Mouse (Mus musculus) stomach, embryonic 14.5 days (tissue): ENCODE results near the gene Strip1. TPM values are rescaled to one million over a fixed set of nuclear protein-coding genes. Genes with fewer than 3 reads are reported as not detected.
A peak's percentile ranks its signal among the peaks of the same experiment; 100 is the strongest.

Experiments used
- ATAC-seq: fragments of 200-750 bp; cut with Nextera tagmentation; 2 replicates; pipeline ENCODE4 v1.8.0; 2017; ENCODE audit warnings: low read depth, moderate TSS enrichment; ENCODE audit not compliant: insufficient number of reproducible peaks, insufficient read depth, low FRiP score
- H3K27ac ChIP-seq: fragments of 300-500 bp; sonication (generic); 2 replicates; pipeline ENCODE4 v1.5.1; 2014; ENCODE audit warnings: mild to moderate bottlenecking, low read length, moderate library complexity, mixed read lengths
- H3K27me3 ChIP-seq: fragments of 300-500 bp; sonication (generic); 2 replicates; pipeline ENCODE4 v1.6.1; 2014; ENCODE audit warnings: low read length, control low read depth, mixed read lengths; ENCODE audit not compliant: control insufficient read depth, insufficient read depth
- H3K36me3 ChIP-seq: fragments of 300-500 bp; sonication (generic); 2 replicates; pipeline ENCODE4 v1.6.1; 2014; ENCODE audit warnings: mild to moderate bottlenecking, control low read depth, low read length, moderate library complexity, mixed read lengths; ENCODE audit not compliant: control insufficient read depth, insufficient read depth
- H3K4me1 ChIP-seq: fragments of 300-500 bp; sonication (generic); 2 replicates; pipeline ENCODE4 v1.6.1; 2014; ENCODE audit warnings: low read length, control low read depth, mixed read lengths; ENCODE audit not compliant: control insufficient read depth, insufficient read depth
- H3K4me2 ChIP-seq: fragments of 300-500 bp; sonication (generic); replicated peaks from 2 replicates; pipeline ENCODE4 v1.6.1; 2014; ENCODE audit warnings: low read depth, low read length, control low read depth
- H3K4me3 ChIP-seq: fragments of 300-500 bp; sonication (generic); 2 replicates; pipeline ENCODE4 v1.5.1; 2014; ENCODE audit warnings: low read depth, low read length, control low read depth
- H3K9ac ChIP-seq: fragments of 300-500 bp; sonication (generic); replicated peaks from 2 replicates; pipeline ENCODE4 v1.6.1; 2014; ENCODE audit warnings: low read depth, mild to moderate bottlenecking, control low read depth, low read length, moderate library complexity, mixed read lengths
- H3K9me3 ChIP-seq: fragments of 300-500 bp; sonication (generic); 2 replicates; pipeline ENCODE4 v1.6.1; 2016; ENCODE audit warnings: low read depth, low read length, control low read depth; ENCODE audit not compliant: control insufficient read depth
- WGBS: fragments of 180-500 bp; shearing (Covaris S2); extraction: QIAGEN DNeasy Blood & Tissue Kit; methylation state at CpG from one replicate; pipeline ENCODE4 v1.1.7; 2014; 5-methylcytosine and 5-hydroxymethylcytosine counted together
- polyA plus RNA-seq: library from polyadenylated mRNA; unstranded; fragments of >200 nt; fragmentation: Nextera tagmentation; extraction: Ambion mirVana; gene quantifications from 2 replicates; pipeline ENCODE4 v1.2.1, GENCODE M21; 2014

The Strip1 gene
- polyA plus RNA-seq, 1 experiment from 2014 or later: 50.2 TPM

DNA sequence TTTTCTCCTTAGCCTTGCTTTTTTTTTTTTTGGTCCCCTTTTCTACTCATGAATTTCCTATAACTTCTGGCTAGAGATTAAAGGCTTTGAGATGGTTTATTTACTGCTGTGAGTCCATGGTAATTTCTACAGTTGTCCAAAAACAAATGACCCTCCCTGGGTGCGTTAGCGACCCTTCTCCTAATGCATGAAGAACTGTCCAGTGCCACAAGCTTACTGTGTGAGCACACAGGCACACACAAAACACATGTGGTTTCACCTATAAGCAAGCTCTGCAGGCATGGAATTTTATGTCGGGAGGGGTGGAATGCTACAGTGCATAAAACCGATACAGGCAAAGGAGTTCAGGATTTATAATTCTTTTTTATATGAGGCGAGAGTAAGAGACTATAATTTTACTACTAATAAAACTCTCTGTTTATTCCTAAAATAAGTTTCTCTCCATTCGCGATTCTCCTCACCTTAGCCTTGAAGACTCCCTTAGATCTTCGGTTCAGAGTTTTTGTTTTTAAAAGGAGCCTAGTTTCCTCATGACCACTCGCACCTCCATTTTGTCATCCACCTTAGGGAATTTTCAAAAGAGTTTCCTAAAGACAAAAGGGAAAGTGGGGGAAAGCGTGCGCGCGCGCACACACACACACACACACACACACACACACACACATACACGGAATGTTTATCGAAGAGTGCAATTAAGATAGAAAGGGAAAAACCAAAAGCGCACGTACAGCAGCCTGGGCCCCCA lies 49.2 kb downstream of the Strip1 start:
- no peak overlapping the region for H3K9ac ChIP-seq
- H3K4me1 ChIP-seq: 0 out of 2 replicates have a peak, but pooled peaks cover 6% of the 10 kb centered on the region
- H3K36me3 ChIP-seq: no peaks in the 10 kb centered on the region
- H3K4me3 ChIP-seq: peak overlapping the region; percentile 25; the same call in 1 of the 2 replicates
- peaks cover 63% of the 10 kb centered on the region for H3K27me3 ChIP-seq
- no peak for ATAC-seq
- peak overlapping the region; percentile 42 for H3K4me2 ChIP-seq
- no peaks in the 10 kb centered on the region for H3K9me3 ChIP-seq
- no peak overlapping the region for H3K27ac ChIP-seq
- WGBS: 2% methylated on average over 18 of the region's 18 CpGs

DNA sequence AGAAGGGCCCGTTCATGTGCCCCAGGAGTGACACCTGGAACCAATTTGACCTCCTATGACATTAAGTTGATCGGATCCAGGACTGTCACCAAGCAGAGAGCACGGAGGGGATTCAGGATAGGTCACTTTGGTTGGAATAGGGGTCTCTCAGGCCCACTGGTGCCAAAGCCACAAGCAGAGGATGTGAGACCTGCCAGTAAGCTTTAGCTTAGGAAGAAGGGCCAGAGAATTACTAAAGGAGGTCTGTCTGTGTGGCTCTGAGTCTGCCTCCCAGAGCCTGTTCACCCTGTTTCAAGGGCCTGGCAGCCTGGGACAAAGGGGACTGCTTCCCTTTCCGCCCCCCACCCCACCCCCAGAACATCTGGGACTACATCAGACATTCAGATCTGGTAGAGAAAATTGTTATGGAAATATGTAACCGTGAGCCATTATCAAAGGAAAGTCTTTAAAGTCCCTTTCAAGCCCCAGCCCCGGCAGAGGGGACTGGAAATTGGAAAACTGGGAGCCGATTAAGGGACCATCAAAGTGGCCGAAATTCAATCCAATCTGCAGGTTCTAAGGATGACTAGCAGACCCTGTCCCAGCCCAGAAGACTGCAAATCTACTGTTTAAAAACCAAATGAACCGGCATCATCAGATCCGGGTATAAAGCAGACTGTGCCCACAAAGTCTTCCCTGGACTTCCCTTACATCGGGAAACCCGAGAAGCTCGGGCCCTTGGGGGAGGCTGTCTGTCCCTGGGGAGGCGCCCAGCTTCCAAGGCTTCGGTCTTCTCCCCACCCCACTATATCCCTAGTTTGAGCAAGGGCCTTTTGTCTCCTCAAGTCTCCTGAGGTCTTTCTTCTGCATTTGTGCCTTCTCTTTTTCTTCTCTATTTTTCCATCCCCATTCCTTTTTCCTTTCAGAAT lies 50.1 kb downstream of the Strip1 start:
- Histone ChIP-seq H3K27me3 (peaks cover 53% of the 10 kb centered on the region), H3K4me3 (no peak overlapping the region), H3K9me3 (no peaks in the 10 kb centered on the region), H3K9ac (no peak overlapping the region), H3K36me3 (no peaks in the 10 kb centered on the region), H3K27ac (no peak overlapping the region), H3K4me2 (no peak overlapping the region), H3K4me1 (0 out of 2 replicates have a peak, but pooled peaks cover 6% of the 10 kb centered on the region)
- no peak for ATAC-seq
- WGBS: 7% methylated on average over 15 of the region's 15 CpGs

DNA sequence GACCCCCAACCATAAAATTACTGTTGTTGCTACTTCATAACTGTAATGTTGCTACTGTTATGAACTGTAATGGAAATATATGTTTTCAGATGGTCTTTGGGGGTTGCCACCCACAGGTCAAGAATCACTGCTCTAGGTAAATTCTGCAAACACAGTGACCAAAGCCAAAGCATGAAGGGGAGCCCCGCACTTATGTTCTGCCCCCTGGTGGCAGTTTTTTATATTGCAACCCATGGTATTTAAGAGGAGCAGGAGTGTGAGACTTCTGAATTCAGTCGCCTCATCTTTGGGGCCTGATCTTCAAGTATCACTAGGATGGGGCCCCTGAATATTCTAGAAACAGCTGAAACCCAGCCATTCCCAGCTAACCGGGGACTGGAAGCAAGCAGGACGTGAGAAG lies 52.0 kb downstream of the Strip1 start:
- Histone ChIP-seq H3K4me1 (0 out of 2 replicates have a peak, but pooled peaks cover 6% of the 10 kb centered on the region), H3K36me3 (no peaks in the 10 kb centered on the region), H3K9ac (no peak overlapping the region), H3K4me3 (no peak overlapping the region), H3K27ac (no peak overlapping the region), H3K27me3 (peaks cover 35% of the 10 kb centered on the region), H3K4me2 (no peak overlapping the region), H3K9me3 (no peaks in the 10 kb centered on the region)
- no peak for ATAC-seq
- WGBS: 5% methylated on average over 4 of the region's 4 CpGs

DNA sequence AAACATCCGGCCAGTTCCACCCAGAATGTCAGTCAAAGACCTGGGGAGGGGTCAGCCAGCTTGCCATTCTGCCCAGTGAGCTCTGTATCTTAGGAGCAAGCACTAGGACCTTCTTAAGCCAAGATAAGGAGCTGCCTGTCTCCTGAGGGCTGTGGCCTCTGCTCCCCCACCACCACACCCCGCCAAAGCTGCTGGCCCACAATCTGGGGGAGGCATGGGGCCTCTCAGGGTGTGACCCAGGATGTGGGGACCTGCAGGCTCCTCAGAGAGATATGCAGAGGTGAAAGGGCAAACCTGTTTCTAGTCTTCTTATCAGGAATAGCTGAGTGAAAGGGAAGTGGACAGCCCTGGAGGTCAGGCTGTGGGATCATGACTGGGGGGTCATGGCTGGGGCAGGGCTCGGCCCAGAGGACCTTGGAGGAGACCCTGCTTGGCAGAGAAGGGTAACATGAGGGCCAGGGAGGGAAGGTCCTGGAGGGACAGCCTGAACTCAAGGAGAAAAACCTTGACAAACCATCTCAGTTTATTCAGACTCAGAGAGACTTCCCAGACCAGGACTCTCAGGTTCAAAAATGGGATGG lies 53.6 kb downstream of the Strip1 start:
- Histone ChIP-seq H3K36me3 (no peaks in the 10 kb centered on the region), H3K27me3 (peaks cover 21% of the 10 kb centered on the region; the same call in 1 of the 2 replicates), H3K9me3 (no peaks in the 10 kb centered on the region), H3K27ac (no peak overlapping the region), H3K4me1 (0 out of 2 replicates have a peak, but pooled peaks cover 2% of the 10 kb centered on the region), H3K4me3 (no peak overlapping the region), H3K9ac (no peak overlapping the region), H3K4me2 (no peak overlapping the region)
- WGBS: 19% methylated on average over 3 of the region's 3 CpGs
- 0 out of 2 replicates have a peak, but pooled peaks have one; percentile 28 for ATAC-seq

DNA sequence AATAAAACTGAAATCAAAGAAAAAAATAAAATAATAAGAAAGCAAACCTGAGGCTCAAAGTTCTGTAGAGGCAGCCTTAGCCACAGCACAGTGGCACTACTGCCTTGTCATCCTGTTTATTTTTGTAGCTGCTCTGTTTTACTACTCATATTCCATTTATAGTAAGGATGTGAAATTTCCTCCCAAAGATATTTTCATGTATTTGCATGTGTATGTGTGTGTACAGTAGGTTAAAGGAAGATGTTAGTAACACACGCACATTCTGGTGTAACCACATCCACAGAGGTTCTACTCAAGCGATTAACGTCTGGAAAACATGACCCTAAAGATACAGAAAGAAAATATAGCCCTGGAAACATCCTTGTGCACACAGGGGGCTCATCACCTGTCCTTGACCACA lies 54.7 kb downstream of the Strip1 start:
- Histone ChIP-seq H3K4me2 (no peak overlapping the region), H3K9me3 (no peaks in the 10 kb centered on the region), H3K9ac (no peak overlapping the region), H3K27ac (no peak overlapping the region), H3K4me1 (no peaks in the 10 kb centered on the region), H3K27me3 (peaks cover 17% of the 10 kb centered on the region; the same call in 1 of the 2 replicates), H3K36me3 (no peaks in the 10 kb centered on the region), H3K4me3 (no peak overlapping the region)
- ATAC-seq: no peak
- WGBS: 76% methylated on average over 3 of the region's 3 CpGs

DNA sequence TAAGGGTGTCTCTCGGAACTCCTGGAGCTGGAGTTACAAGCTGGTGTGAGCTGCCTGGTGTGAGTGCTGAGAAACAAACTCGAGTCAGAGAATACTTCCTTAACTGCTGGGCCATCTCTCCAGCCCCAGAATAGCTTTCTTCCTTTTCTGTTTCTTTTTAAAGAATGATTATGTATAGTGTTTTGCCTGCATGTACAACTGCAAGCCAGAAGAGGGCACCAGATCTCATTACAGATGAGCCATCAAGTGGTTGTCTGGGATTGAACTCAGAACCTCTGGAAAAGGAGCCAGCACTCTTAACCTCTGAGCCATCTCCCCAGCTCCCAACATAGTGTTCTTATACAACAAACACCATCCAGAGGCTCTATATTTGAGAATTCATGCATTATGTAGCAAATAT lies 60.3 kb downstream of the Strip1 start:
- Histone ChIP-seq H3K4me3 (no peak overlapping the region), H3K27ac (no peak overlapping the region), H3K36me3 (no peaks in the 10 kb centered on the region), H3K4me1 (no peaks in the 10 kb centered on the region), H3K27me3 (no peaks in the 10 kb centered on the region), H3K9ac (no peak overlapping the region), H3K9me3 (no peaks in the 10 kb centered on the region), H3K4me2 (no peak overlapping the region)
- 54% methylated on average over 2 of the region's 2 CpGs for WGBS
- no peak for ATAC-seq

GRCm38 (mm10) chr3:107568721-107569120 lies 62.8 kb downstream of the Strip1 start:
- Histone ChIP-seq H3K27ac (no peak overlapping the region), H3K4me1 (no peaks in the 10 kb centered on the region), H3K4me3 (no peak overlapping the region), H3K36me3 (no peaks in the 10 kb centered on the region), H3K4me2 (no peak overlapping the region), H3K9ac (no peak overlapping the region), H3K9me3 (no peaks in the 10 kb centered on the region), H3K27me3 (no peaks in the 10 kb centered on the region)
- 75% methylated on average over 4 of the region's 4 CpGs for WGBS
- no peak for ATAC-seq

DNA sequence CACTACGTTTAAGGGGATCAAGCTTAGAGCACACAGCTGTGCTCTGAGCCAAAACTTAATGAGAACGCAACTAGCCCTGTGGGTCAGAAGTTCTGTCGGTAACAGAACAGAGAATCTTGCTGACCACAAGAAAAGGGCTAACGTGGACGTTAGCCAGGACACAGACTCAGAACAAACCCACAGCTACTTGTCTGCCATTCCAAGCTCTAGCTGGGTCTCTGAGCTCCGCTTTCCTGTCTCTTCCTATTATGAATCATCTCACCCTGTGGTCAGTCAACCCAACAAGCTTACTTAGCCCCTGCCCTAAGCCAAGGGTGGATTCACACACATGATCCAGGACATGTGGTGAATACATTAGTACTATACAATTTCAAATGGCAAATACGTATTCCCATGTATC lies 63.7 kb downstream of the Strip1 start:
- Histone ChIP-seq H3K9me3 (no peaks in the 10 kb centered on the region), H3K27me3 (no peaks in the 10 kb centered on the region), H3K4me1 (no peaks in the 10 kb centered on the region), H3K27ac (no peak overlapping the region), H3K4me3 (no peak overlapping the region), H3K36me3 (no peaks in the 10 kb centered on the region), H3K4me2 (no peak overlapping the region), H3K9ac (no peak overlapping the region)
- ATAC-seq: no peak
- WGBS: 74% methylated on average over 7 of the region's 7 CpGs
